Mouse (Mus musculus) midbrain, embryonic 13.5 days (tissue): Measurements from ENCODE around the gene Aspdh. TPM values are rescaled to one million over a fixed set of nuclear protein-coding genes. Genes with fewer than 3 reads are reported as not detected.

Experiments
- ATAC-seq: fragments of 200-750 bp; cut with Nextera tagmentation; 2 replicates; pipeline ENCODE4 v1.8.0; 2017; ENCODE audit warnings: mild to moderate bottlenecking, moderate TSS enrichment, moderate library complexity
- H3K27ac ChIP-seq: fragments of 300-500 bp; sonication (generic); 2 replicates; pipeline ENCODE4 v1.5.1; 2015; ENCODE audit warnings: inconsistent platforms, mild to moderate bottlenecking, moderate library complexity
- H3K27me3 ChIP-seq: fragments of 300-500 bp; sonication (generic); 2 replicates; pipeline ENCODE4 v1.6.1; 2015; ENCODE audit warnings: mild to moderate bottlenecking, inconsistent platforms
- H3K36me3 ChIP-seq: fragments of 300-500 bp; sonication (generic); 2 replicates; pipeline ENCODE4 v1.6.1; 2015; ENCODE audit warnings: mild to moderate bottlenecking, inconsistent platforms
- H3K4me1 ChIP-seq: fragments of 300-500 bp; sonication (generic); replicated peaks from 2 replicates; pipeline ENCODE4 v1.6.1; 2015; ENCODE audit warnings: inconsistent platforms
- H3K4me2 ChIP-seq: fragments of 300-500 bp; sonication (generic); replicated peaks from 2 replicates; pipeline ENCODE4 v1.6.1; 2015; ENCODE audit warnings: moderate library complexity, mild to moderate bottlenecking, inconsistent platforms
- H3K4me3 ChIP-seq: fragments of 300-500 bp; sonication (generic); replicated peaks from 2 replicates; pipeline ENCODE4 v1.5.1; 2015; ENCODE audit warnings: mild to moderate bottlenecking, inconsistent platforms
- H3K9ac ChIP-seq: fragments of 300-500 bp; sonication (generic); replicated peaks from 2 replicates; pipeline ENCODE4 v1.6.1; 2015; ENCODE audit warnings: mild to moderate bottlenecking, inconsistent platforms
- H3K9me3 ChIP-seq: fragments of 300-500 bp; sonication (generic); 2 replicates; pipeline ENCODE4 v1.6.1; 2016; ENCODE audit warnings: mild to moderate bottlenecking, inconsistent platforms
- WGBS: fragments of 180-500 bp; shearing (Covaris S2); methylation state at CpG from one replicate; pipeline ENCODE4 v1.1.7; 2015; 5-methylcytosine and 5-hydroxymethylcytosine counted together
- polyA plus RNA-seq: library from polyadenylated mRNA; unstranded; fragments of >200 nt; fragmentation: Nextera tagmentation; extraction: Ambion mirVana; gene quantifications from 2 replicates; pipeline ENCODE4 v1.2.1, GENCODE M21; 2015

Aspdh gene
- 8.6 and 10.8 TPM in 2 replicates for polyA plus RNA-seq

DNA sequence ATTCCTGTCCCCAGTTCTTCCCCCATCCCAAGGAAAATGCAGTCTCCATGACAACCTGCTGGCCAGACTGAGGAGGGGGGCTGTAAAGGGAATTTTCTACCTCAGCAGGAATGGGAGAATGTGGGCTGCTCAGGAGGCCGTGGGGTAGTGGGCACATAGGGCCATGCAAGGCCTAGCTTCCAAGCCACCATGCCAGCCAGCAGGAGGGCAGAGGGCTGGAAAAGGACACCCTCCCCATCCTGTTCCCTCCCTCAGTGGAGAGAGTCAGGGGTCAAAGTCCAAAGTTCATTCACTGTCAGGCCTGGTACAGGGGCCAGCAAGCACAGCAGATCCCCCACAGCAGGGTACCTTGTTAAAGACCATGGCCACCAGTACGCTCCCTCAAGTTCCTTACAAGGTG is at the start of gene Aspdh:
Gene Aspdh (plus strand): TSS at position 281 of the 400 bp plus-strand sequence.
- Histone ChIP-seq H3K4me3 (no peak within 1 kb of the TSS), H3K9ac (peak within 1 kb of the TSS; percentile 47), H3K27ac (peak within 1 kb of the TSS; percentile 92), H3K4me2 (peak within 1 kb of the TSS; percentile 27), H3K27me3 (peaks cover 10% of the 10 kb centered on the region; the same call in 1 of the 2 replicates), H3K9me3 (no peaks in the 10 kb centered on the region), H3K4me1 (peaks cover 73% of the 10 kb centered on the region), H3K36me3 (peaks cover 42% of the 10 kb centered on the region)
- no peak for ATAC-seq
- 37% methylated on average over 2 of the region's 2 CpGs for WGBS

DNA sequence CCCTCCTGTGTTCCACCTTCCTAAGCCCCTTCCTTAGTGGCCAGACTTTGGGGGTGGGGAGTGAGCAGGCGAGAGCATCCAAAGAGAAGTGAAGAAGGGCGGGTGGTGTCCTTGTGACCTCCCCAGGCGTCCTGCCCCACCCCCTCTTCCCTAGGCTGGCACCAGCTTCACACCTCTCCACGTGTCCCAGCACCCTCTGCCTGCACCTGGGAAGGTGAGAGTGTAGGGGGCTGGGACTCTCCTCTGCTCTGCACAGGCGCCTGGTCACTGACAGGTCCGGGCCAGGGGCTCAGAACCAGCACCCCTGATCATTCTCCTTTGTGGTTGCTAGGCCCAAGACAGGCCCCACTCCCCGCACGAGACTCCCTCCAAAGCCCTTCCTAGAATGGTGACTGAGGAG is 37.5 kb upstream of the Aspdh start:
- peak overlapping the region; percentile 76 for H3K4me3 ChIP-seq
- H3K9ac ChIP-seq: peak overlapping the region; percentile 60
- peaks cover 50% of the 10 kb centered on the region for H3K4me1 ChIP-seq
- ATAC-seq: peak; percentile 6; the same call in 1 of the 2 replicates
- no peaks in the 10 kb centered on the region for H3K9me3 ChIP-seq
- H3K27me3 ChIP-seq: no peaks in the 10 kb centered on the region
- peak overlapping the region; percentile 54 for H3K4me2 ChIP-seq
- H3K27ac ChIP-seq: peak overlapping the region; percentile 100
- no peaks in the 10 kb centered on the region for H3K36me3 ChIP-seq
- WGBS: 10% methylated on average over 8 of the region's 8 CpGs

DNA sequence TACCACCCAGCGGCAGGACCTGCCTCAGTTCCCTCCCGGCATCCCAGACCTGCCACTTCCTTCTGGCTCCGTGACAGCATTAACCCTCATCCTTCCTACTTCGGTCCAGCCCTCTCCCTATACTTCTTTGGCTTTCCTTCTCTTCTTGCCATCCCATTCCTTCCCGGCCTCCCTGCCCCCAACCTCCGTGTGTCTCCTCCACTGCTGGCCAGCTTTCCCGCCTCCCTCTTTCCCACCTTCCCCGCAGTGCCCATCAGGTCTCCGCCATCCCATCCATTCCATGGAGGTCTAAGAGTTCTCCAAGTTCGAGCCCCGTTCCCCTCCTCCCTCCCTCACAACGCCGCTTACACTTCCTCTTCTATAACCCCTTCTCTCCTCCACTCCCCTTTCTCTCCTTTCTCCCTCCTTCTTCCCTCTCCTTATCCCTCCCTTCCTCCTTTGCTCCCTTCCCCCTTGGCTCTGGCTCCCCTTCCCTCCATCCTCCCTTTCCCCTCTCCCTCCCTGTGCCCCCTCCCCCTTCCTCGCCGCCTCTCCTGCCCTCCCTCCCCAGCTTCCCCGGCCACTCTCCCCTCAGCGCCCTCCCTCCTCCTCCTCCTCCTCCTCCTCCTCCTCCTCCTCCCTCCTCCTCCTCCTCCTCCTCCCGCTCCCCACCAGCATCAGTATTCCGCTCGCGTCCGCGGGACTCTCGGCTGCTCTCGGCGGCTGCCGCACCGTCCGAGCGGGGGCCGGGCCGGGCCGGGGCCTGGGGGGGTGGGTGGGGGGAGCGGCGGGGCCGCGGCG is 36.8 kb upstream of the Aspdh start:
- peak overlapping the region; percentile 76 for H3K4me3 ChIP-seq
- no peaks in the 10 kb centered on the region for H3K36me3 ChIP-seq
- peak; percentile 40 for ATAC-seq
- WGBS: 1% methylated on average over 17 of the region's 38 CpGs
- H3K27me3 ChIP-seq: no peaks in the 10 kb centered on the region
- H3K27ac ChIP-seq: peak overlapping the region; percentile 100
- peak overlapping the region; percentile 96 for H3K4me2 ChIP-seq
- H3K9ac ChIP-seq: peak overlapping the region; percentile 98
- no peaks in the 10 kb centered on the region for H3K9me3 ChIP-seq
- H3K4me1 ChIP-seq: peaks cover 57% of the 10 kb centered on the region

DNA sequence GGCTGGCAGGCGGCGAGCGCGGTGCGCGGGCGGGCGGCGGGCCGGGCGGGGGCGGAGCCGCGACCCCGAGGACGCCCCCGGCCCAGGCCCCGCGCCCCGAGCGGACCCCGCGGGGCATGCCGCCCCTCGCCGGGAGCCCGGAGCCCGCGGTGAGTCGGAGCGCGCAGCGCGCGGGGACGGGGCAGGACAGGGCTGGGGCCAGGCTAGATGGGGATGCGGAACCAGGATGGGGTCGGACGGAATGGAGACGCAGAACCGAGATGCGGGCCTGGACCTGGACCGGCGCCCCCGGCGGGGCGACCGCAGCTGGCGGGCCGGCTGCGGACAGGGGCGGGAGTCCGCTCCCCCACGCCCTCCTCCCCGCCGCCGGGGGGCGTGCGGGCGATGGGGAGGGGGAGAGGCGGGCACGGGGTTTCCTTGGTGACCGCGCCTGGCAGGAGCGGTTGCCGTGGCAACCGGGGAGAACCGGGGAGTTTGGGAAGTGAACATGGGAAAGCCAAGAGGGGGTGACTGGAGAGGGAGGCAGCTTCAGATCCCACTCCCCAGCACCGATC is 36.1 kb upstream of the Aspdh start, which contains the start of gene Lrrc4b:
Gene Lrrc4b (plus strand): TSS at position 51 of the 554 bp plus-strand sequence.
- peak; percentile 53 for ATAC-seq
- peaks cover 64% of the 10 kb centered on the region for H3K4me1 ChIP-seq
- H3K4me2 ChIP-seq: peak within 1 kb of the TSS; percentile 96
- peaks cover 3% of the 10 kb centered on the region; the same call in 1 of the 2 replicates for H3K36me3 ChIP-seq
- no peaks in the 10 kb centered on the region for H3K27me3 ChIP-seq
- 1% methylated on average over 37 of the region's 69 CpGs for WGBS
- H3K9ac ChIP-seq: peak within 1 kb of the TSS; percentile 98
- H3K4me3 ChIP-seq: peak within 1 kb of the TSS; percentile 76
- H3K9me3 ChIP-seq: no peaks in the 10 kb centered on the region
- peak within 1 kb of the TSS; percentile 100 for H3K27ac ChIP-seq

DNA sequence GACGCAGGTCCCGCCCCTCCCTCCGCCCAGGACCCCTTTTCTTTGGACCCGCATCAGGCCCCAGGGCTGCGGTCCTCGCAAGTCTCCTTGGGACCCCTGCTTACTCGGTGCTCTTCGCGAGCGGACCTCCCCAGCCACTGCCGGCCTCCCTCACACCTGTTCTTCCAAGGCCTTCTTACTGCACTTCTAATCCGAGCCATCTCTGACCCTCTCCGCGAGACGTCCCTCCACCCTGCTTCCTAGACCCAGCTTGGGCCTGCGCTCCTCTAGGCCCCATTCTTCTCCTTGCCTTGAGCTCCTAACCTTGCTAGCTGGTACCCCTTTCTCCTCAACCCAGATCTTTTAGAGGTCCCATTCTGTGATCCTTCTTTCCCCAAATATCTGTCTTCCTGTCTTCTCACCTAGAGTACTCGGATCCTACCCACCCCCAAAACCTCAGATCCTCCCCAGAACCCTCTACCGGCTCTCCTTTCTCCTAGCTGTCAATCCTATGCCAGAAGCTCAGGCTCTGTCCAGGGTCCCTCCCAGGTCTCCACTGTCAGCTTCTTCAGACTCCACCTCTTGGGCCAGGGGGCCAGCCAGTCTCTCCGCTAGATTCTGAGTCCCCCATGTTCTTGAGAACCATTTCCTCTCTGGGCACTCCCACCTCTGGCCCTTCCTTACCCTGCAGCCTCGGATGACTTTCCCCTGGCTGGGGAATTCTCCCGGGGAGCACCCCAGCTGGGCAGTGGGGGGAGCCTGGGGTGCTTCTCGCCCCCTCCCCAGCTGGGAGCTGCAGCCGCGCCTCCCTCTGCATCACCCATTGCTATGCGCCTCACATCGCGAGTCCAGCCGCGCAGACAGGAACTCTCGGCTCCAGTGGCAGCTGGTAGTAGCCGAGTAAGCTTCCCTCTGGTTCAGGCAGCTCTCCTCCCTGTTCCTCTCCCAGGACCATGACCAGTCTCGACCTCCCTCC is 35.4 kb upstream of the Aspdh start:
- H3K4me3 ChIP-seq: peak overlapping the region; percentile 76
- peak; percentile 27 for ATAC-seq
- H3K27ac ChIP-seq: peak overlapping the region; percentile 100
- H3K4me1 ChIP-seq: peaks cover 69% of the 10 kb centered on the region
- no peaks in the 10 kb centered on the region for H3K9me3 ChIP-seq
- no peaks in the 10 kb centered on the region for H3K27me3 ChIP-seq
- H3K9ac ChIP-seq: peak overlapping the region; percentile 98
- H3K36me3 ChIP-seq: peaks cover 10% of the 10 kb centered on the region
- under 1% methylated on average over 32 of the region's 32 CpGs for WGBS
- H3K4me2 ChIP-seq: peak overlapping the region; percentile 96

DNA sequence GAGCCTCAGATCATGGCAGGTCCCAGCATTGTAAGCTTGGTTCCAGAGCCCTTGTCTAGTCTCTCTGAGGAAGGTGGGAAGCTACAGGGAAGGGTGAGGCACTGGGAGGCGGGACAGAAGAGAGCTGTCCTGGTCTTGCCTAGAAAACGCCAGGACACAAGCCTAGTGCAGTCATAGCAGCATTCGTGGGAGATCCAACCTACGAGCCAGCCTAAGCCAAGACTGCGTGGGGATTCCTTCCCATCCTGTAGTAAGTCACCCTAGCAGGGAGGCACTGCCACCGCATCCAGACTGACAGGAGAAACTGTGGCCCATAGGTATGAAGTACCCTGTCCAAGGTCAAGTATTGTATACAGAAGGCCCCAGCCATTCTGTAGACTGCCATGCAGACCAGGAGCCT is 32.6 kb upstream of the Aspdh start:
- no peak for ATAC-seq
- H3K27ac ChIP-seq: 0 out of 2 replicates have a peak overlapping the region, but pooled peaks have one; percentile 16

DNA sequence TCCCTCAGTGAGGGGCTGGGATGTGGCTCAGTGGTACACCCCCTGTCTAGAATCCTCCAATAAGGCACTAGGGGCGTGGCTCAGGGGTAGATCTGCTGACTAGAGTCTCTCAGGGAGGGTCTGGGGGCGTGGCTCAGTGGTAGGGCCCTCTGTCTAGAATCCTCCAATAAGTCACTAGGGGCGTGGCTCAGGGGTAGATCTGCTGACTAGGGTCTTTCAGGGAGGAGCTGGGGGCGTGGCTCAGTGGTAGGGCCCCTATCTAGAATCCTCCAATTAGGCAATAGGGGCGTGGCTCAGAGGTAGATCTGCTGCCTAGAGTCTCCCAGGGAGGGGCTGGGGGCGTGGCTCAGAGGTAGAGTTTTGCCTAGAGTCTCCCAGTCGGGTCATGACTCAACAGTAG is 31.8 kb upstream of the Aspdh start:
- no peaks in the 10 kb centered on the region for H3K27me3 ChIP-seq
- 11% methylated on average over 7 of the region's 7 CpGs for WGBS
- H3K9ac ChIP-seq: no peak overlapping the region
- no peak overlapping the region; the same call in 1 of the 2 replicates for H3K4me2 ChIP-seq
- H3K36me3 ChIP-seq: peaks cover 23% of the 10 kb centered on the region
- no peak overlapping the region for H3K4me3 ChIP-seq
- no peak for ATAC-seq
- no peaks in the 10 kb centered on the region for H3K9me3 ChIP-seq
- H3K27ac ChIP-seq: 0 out of 2 replicates have a peak overlapping the region, but pooled peaks have one; percentile 16
- peaks cover 59% of the 10 kb centered on the region for H3K4me1 ChIP-seq

More for the DNA sequence above, 32.6 kb upstream of the Aspdh start:
- Histone ChIP-seq H3K36me3 (peaks cover 19% of the 10 kb centered on the region), H3K9ac (peak overlapping the region; percentile 42; the same call in 1 of the 2 replicates), H3K4me2 (peak overlapping the region; percentile 96; the same call in 1 of the 2 replicates), H3K9me3 (no peaks in the 10 kb centered on the region), H3K4me1 (peaks cover 59% of the 10 kb centered on the region), H3K27me3 (no peaks in the 10 kb centered on the region), H3K4me3 (no peak overlapping the region)
- 74% methylated on average over 6 of the region's 6 CpGs for WGBS

DNA sequence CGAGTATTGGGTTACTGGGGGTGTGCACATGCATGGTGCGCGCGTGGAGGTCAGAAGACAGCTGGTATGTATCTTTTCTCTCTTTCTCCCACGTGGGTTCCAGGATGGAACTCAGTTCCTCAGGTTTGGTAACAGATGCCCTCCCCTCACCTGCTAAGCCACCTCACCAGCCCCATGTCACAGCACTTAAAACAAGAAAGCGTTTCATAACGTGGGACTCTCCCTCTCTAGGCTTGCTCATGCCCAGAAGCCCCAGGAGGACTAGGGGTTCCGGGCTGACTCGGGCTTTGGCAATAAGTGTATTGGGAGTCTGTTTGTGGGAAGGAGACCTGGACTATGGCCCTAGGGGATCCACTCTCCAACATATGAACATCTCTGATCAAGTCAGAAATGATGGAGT is 31.1 kb upstream of the Aspdh start:
- H3K9me3 ChIP-seq: no peaks in the 10 kb centered on the region
- H3K36me3 ChIP-seq: peaks cover 23% of the 10 kb centered on the region
- H3K9ac ChIP-seq: no peak overlapping the region
- H3K4me2 ChIP-seq: no peak overlapping the region
- H3K27ac ChIP-seq: no peak overlapping the region
- peaks cover 62% of the 10 kb centered on the region for H3K4me1 ChIP-seq
- no peak overlapping the region for H3K4me3 ChIP-seq
- WGBS: 78% methylated on average over 9 of the region's 9 CpGs
- ATAC-seq: no peak
- no peaks in the 10 kb centered on the region for H3K27me3 ChIP-seq

DNA sequence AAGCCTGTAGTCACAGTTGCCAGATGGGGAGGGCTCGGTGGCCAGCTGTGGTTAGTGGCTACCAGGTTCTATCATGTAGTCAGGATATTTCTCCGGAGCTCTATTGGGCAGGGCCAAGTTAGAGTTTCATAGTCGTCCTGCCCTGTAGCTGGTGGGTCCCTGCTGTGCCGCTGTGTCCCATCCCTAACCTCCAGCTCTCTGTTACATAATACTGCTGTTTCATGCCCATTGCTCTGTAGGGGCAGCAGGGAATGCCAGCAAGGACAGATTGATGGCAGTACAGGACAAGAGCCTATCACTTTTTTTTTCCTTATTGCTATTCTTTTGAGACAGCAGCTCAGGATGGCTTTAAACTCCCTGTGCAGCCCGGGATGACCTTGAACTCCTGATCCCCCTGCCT is 29.4 kb upstream of the Aspdh start:
- H3K4me2 ChIP-seq: no peak overlapping the region
- H3K9me3 ChIP-seq: no peaks in the 10 kb centered on the region
- no peak overlapping the region for H3K9ac ChIP-seq
- H3K4me1 ChIP-seq: peaks cover 67% of the 10 kb centered on the region
- H3K36me3 ChIP-seq: peaks cover 23% of the 10 kb centered on the region
- no peaks in the 10 kb centered on the region for H3K27me3 ChIP-seq
- ATAC-seq: no peak
- H3K27ac ChIP-seq: no peak overlapping the region
- no peak overlapping the region for H3K4me3 ChIP-seq
- WGBS: 73% methylated on average over 5 of the region's 5 CpGs

DNA sequence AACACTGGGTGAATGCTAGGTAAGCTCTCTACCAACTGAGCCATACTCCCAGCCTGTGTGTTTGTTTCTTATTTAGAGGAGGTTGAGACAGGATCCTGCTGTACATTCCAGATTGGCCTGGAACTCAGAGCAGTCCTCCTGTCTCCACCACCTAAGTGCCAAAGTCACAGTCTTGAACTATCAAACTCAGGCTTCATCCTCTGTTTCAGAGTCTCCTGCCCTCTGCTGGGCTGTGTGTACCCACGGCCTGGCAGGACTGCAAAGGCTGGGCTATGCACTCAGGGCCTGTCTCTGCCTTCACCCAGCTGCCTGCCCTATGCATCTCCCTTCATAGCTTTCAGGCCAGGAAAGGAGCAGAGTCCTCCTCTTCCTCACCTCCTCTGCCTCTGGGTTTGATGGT is 28.9 kb upstream of the Aspdh start:
- Histone ChIP-seq H3K9ac (no peak overlapping the region), H3K9me3 (no peaks in the 10 kb centered on the region), H3K4me3 (no peak overlapping the region), H3K4me2 (no peak overlapping the region), H3K36me3 (peaks cover 23% of the 10 kb centered on the region), H3K4me1 (peaks cover 67% of the 10 kb centered on the region), H3K27ac (no peak overlapping the region), H3K27me3 (no peaks in the 10 kb centered on the region)
- WGBS: 24% methylated on average over 1 of the region's 1 CpGs
- no peak for ATAC-seq

DNA sequence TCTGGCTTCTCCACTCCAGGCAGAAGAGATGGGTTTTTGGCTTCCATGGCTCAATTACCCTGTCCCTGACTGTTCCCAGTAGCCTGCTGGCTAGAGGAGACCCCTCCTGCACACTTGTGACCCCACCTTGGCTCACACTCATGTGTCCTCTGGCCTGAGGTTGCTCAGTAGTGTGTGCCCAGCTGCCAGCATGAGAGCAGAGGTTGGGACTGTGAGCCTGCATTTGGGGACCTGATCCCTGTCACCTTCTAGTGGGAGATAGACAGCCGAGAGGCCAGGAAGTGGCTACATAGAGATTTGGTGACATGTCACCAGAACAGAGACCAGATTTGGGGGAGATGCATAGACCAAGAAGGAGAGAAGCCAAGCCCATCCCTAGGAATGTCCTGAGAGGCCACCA is 28.0 kb upstream of the Aspdh start:
- H3K4me3 ChIP-seq: no peak overlapping the region
- no peaks in the 10 kb centered on the region for H3K27me3 ChIP-seq
- no peak overlapping the region for H3K4me2 ChIP-seq
- ATAC-seq: no peak
- WGBS: 87% methylated on average over 1 of the region's 1 CpGs
- no peaks in the 10 kb centered on the region for H3K9me3 ChIP-seq
- H3K9ac ChIP-seq: no peak overlapping the region; the same call in 1 of the 2 replicates
- no peak overlapping the region for H3K27ac ChIP-seq
- H3K36me3 ChIP-seq: peaks cover 23% of the 10 kb centered on the region
- H3K4me1 ChIP-seq: peaks cover 65% of the 10 kb centered on the region
